Mouse (Mus musculus) CD8-positive naive resting alpha-beta T cell, adult 57 days (primary cell): Measurements from ENCODE around the gene Olfr1449. TPM values are rescaled to one million over a fixed set of nuclear protein-coding genes. Genes with fewer than 3 reads are reported as not detected.

Experiments
- total RNA-seq: library from RNA; stranded (reverse); gene quantifications from one replicate; pipeline ENCODE4 v1.2.4, GENCODE M21; 2023

Olfr1449 gene
- not detected for total RNA-seq

GRCm38 (mm10) chr19:12930540-12930939 lies at the start of gene Olfr1449:
Gene Olfr1449, plus strand, starts transcription at chr19:12930840.

GRCm38 (mm10) chr19:12883555-12883954 lies 47.1 kb upstream of the Olfr1449 start, which contains the start of gene Olfr1445:
Gene Olfr1445, plus strand, starts transcription at chr19:12883855.

GRCm38 (mm10) chr19:12893424-12893823 lies 37.2 kb upstream of the Olfr1449 start, which contains the start of gene Olfr1446:
Gene Olfr1446, minus strand, starts transcription at chr19:12893524.

GRCm38 (mm10) chr19:12903643-12904042 lies 27.0 kb upstream of the Olfr1449 start, which contains the start of gene Olfr1447:
Gene Olfr1447, minus strand, starts transcription at chr19:12903743.

GRCm38 (mm10) chr19:12924319-12924718 lies 6.3 kb upstream of the Olfr1449 start, which contains the start of gene Olfr1448:
Gene Olfr1448, minus strand, starts transcription at chr19:12924419.

GRCm38 (mm10) chr19:12949958-12950357 lies 19.3 kb downstream of the Olfr1449 start, which contains the start of gene Olfr1450:
Gene Olfr1450, plus strand, starts transcription at chr19:12950258.

Other genes starting within 250 kb of the Olfr1449 start
- gene Keg1, start 235.1 kb upstream of the Olfr1449 start, total RNA-seq, result not detected
- gene Cntf, start 165.2 kb upstream of the Olfr1449 start, total RNA-seq, result 4.3 TPM
- gene Zfp91, start 134.7 kb upstream of the Olfr1449 start, total RNA-seq, result 67.2 TPM
- gene Lpxn, start 134.6 kb upstream of the Olfr1449 start, total RNA-seq, result 47.4 TPM
- gene Gm5244, start 84.2 kb upstream of the Olfr1449 start, total RNA-seq, result 1.5 TPM
- 0.31 TPM for gene Olfr1444, start 73.6 kb upstream of the Olfr1449 start, total RNA-seq
- not detected for gene Olfr1445, start 47.0 kb upstream of the Olfr1449 start, total RNA-seq
- not detected for gene Olfr1446, start 37.3 kb upstream of the Olfr1449 start, total RNA-seq
- not detected for gene Olfr1447, start 27.1 kb upstream of the Olfr1449 start, total RNA-seq
- not detected for gene Olfr1448, start 6.4 kb upstream of the Olfr1449 start, total RNA-seq
- gene Olfr1450, start 19.4 kb downstream of the Olfr1449 start, total RNA-seq, result not detected
- gene Olfr1451, start 64.2 kb downstream of the Olfr1449 start, total RNA-seq, result not detected
- not detected for gene Olfr1453, start 97.5 kb downstream of the Olfr1449 start, total RNA-seq
- gene Olfr1454, start 129.8 kb downstream of the Olfr1449 start, total RNA-seq, result not detected
- gene Olfr1457, start 167.1 kb downstream of the Olfr1449 start, total RNA-seq, result not detected
- gene Olfr1458, start 175.9 kb downstream of the Olfr1449 start, total RNA-seq, result not detected
- not detected for gene Olfr1459, start 218.7 kb downstream of the Olfr1449 start, total RNA-seq
- not detected for gene Olfr1461, start 232.2 kb downstream of the Olfr1449 start, total RNA-seq